Mouse (Mus musculus) heart, embryonic 16.5 days (tissue): Measurements from ENCODE around the gene Ssr2. TPM values are rescaled to one million over a fixed set of nuclear protein-coding genes. Genes with fewer than 3 reads are reported as not detected.

Experiments used
- ATAC-seq: fragments of 200-750 bp; cut with Nextera tagmentation; replicated peaks from 2 replicates; pipeline ENCODE4 v1.8.0; 2017; ENCODE audit warnings: moderate number of reproducible peaks; ENCODE audit not compliant: insufficient read depth, low FRiP score; ENCODE audit errors: extremely low read depth
- H3K27ac ChIP-seq: fragments of 300-500 bp; sonication (generic); 2 replicates; pipeline ENCODE4 v1.5.1; 2014; ENCODE audit warnings: mild to moderate bottlenecking, low read length, control low read depth, moderate library complexity
- H3K27me3 ChIP-seq: fragments of 300-500 bp; sonication (generic); 2 replicates; pipeline ENCODE4 v1.6.1; 2014; ENCODE audit warnings: low read length, mixed read lengths; ENCODE audit not compliant: control insufficient read depth, insufficient read depth
- H3K36me3 ChIP-seq: fragments of 300-500 bp; sonication (generic); 2 replicates; pipeline ENCODE4 v1.6.1; 2014; ENCODE audit not compliant: control insufficient read depth, insufficient read depth
- H3K4me1 ChIP-seq: fragments of 300-500 bp; sonication (generic); 2 replicates; pipeline ENCODE4 v1.6.1; 2014; ENCODE audit warnings: low read length, mixed read lengths; ENCODE audit not compliant: control insufficient read depth, insufficient read depth
- H3K4me2 ChIP-seq: fragments of 300-500 bp; sonication (generic); 2 replicates; pipeline ENCODE4 v1.6.1; 2014; ENCODE audit warnings: low read depth, mild to moderate bottlenecking, control low read depth, low read length
- H3K4me3 ChIP-seq: fragments of 300-500 bp; sonication (generic); 2 replicates; pipeline ENCODE4 v1.5.1; 2014; ENCODE audit warnings: mild to moderate bottlenecking, control low read depth, low read length
- H3K9ac ChIP-seq: fragments of 300-500 bp; sonication (generic); 2 replicates; pipeline ENCODE4 v1.6.1; 2014; ENCODE audit warnings: low read length, control low read depth
- H3K9me3 ChIP-seq: fragments of 300-500 bp; sonication (generic); replicated peaks from 2 replicates; pipeline ENCODE4 v1.6.1; 2016; ENCODE audit warnings: low read length; ENCODE audit not compliant: control insufficient read depth
- WGBS: fragments of 180-500 bp; shearing (Covaris S2); extraction: QIAGEN DNeasy Blood & Tissue Kit; methylation state at CpG from one replicate; pipeline ENCODE4 v1.1.7; 2014; 5-methylcytosine and 5-hydroxymethylcytosine counted together
- polyA plus RNA-seq: library from polyadenylated mRNA; unstranded; fragments of >200 nt; fragmentation: Nextera tagmentation; extraction: Ambion mirVana; gene quantifications from 2 replicates; pipeline ENCODE4 v1.2.1, GENCODE M21; 2015

Ssr2 gene
- polyA plus RNA-seq, 1 experiment from 2014 or later = 136 TPM

GRCm38 (mm10) chr3:88539397-88539796 lies 36.3 kb upstream of the Ssr2 start:
- H3K36me3 ChIP-seq = peaks cover 18% of the 10 kb centered on the region
- no peak overlapping the region for H3K4me2 ChIP-seq
- H3K9ac ChIP-seq = 0 out of 2 replicates have a peak overlapping the region, but pooled peaks have one; percentile 14
- no peak for ATAC-seq
- H3K4me3 ChIP-seq = no peak overlapping the region
- 40% methylated on average over 3 of the region's 3 CpGs for WGBS
- no peaks in the 10 kb centered on the region for H3K9me3 ChIP-seq
- no peak overlapping the region for H3K27ac ChIP-seq
- H3K4me1 ChIP-seq = peaks cover 45% of the 10 kb centered on the region
- no peaks in the 10 kb centered on the region for H3K27me3 ChIP-seq

GRCm38 (mm10) chr3:88540085-88540484 lies 35.6 kb upstream of the Ssr2 start:
- H3K27ac ChIP-seq = peak overlapping the region; percentile 57
- H3K4me3 ChIP-seq = no peak overlapping the region
- H3K36me3 ChIP-seq = peaks cover 18% of the 10 kb centered on the region
- H3K4me2 ChIP-seq = no peak overlapping the region
- ATAC-seq = no peak
- no peaks in the 10 kb centered on the region for H3K27me3 ChIP-seq
- H3K9me3 ChIP-seq = no peaks in the 10 kb centered on the region
- no peak overlapping the region for H3K9ac ChIP-seq
- peaks cover 38% of the 10 kb centered on the region for H3K4me1 ChIP-seq
- WGBS = 60% methylated on average over 5 of the region's 5 CpGs

GRCm38 (mm10) chr3:88541622-88542401 lies 33.9 kb upstream of the Ssr2 start:
- Histone ChIP-seq H3K27me3 (no peaks in the 10 kb centered on the region), H3K27ac (no peak overlapping the region), H3K9me3 (no peaks in the 10 kb centered on the region), H3K4me3 (no peak overlapping the region), H3K4me2 (no peak overlapping the region), H3K4me1 (peaks cover 21% of the 10 kb centered on the region), H3K9ac (no peak overlapping the region), H3K36me3 (peaks cover 17% of the 10 kb centered on the region)
- no peak for ATAC-seq
- 72% methylated on average over 6 of the region's 7 CpGs for WGBS

GRCm38 (mm10) chr3:88542486-88542885 lies 33.2 kb upstream of the Ssr2 start:
- Histone ChIP-seq H3K4me1 (peaks cover 15% of the 10 kb centered on the region), H3K9ac (no peak overlapping the region), H3K4me2 (no peak overlapping the region), H3K27me3 (no peaks in the 10 kb centered on the region), H3K27ac (no peak overlapping the region), H3K36me3 (peaks cover 10% of the 10 kb centered on the region), H3K4me3 (no peak overlapping the region), H3K9me3 (no peaks in the 10 kb centered on the region)
- no peak for ATAC-seq
- 65% methylated on average over 4 of the region's 4 CpGs for WGBS

GRCm38 (mm10) chr3:88543174-88543573 lies 32.5 kb upstream of the Ssr2 start:
- Histone ChIP-seq H3K4me3 (no peak overlapping the region), H3K27ac (no peak overlapping the region), H3K27me3 (no peaks in the 10 kb centered on the region), H3K36me3 (peaks cover 7% of the 10 kb centered on the region), H3K9me3 (no peaks in the 10 kb centered on the region), H3K4me2 (no peak overlapping the region), H3K4me1 (peaks cover 15% of the 10 kb centered on the region), H3K9ac (no peak overlapping the region)
- ATAC-seq = no peak
- WGBS = 77% methylated on average over 8 of the region's 8 CpGs

- 57% methylated on average over 5 of the region's 5 CpGs for WGBS
- no peak for ATAC-seq
These were observed 31.8 kb upstream of the Ssr2 start for GRCm38 (mm10) chr3:88543651-88544410.

GRCm38 (mm10) chr3:88544514-88544913 lies 31.2 kb upstream of the Ssr2 start:
- WGBS = 36% methylated on average over 5 of the region's 5 CpGs
- Histone ChIP-seq H3K27me3 (no peaks in the 10 kb centered on the region), H3K9ac (no peak overlapping the region), H3K4me3 (no peak overlapping the region), H3K4me1 (peaks cover 10% of the 10 kb centered on the region), H3K36me3 (no peaks in the 10 kb centered on the region), H3K4me2 (no peak overlapping the region), H3K9me3 (no peaks in the 10 kb centered on the region), H3K27ac (no peak overlapping the region)
- ATAC-seq = no peak

More at GRCm38 (mm10) chr3:88543651-88544410, 31.8 kb upstream of the Ssr2 start:
- Histone ChIP-seq H3K4me1 (peaks cover 13% of the 10 kb centered on the region), H3K4me3 (no peak overlapping the region), H3K9ac (no peak overlapping the region), H3K27me3 (no peaks in the 10 kb centered on the region), H3K36me3 (peaks cover under 1% of the 10 kb centered on the region; the same call in 1 of the 2 replicates), H3K27ac (no peak overlapping the region), H3K9me3 (no peaks in the 10 kb centered on the region), H3K4me2 (no peak overlapping the region)

- H3K36me3 ChIP-seq = no peaks in the 10 kb centered on the region
- no peak overlapping the region for H3K27ac ChIP-seq
- no peak overlapping the region for H3K9ac ChIP-seq
- H3K4me3 ChIP-seq = no peak overlapping the region
- no peak overlapping the region for H3K4me2 ChIP-seq
- WGBS = 59% methylated on average over 20 of the region's 20 CpGs
- no peak for ATAC-seq
- no peaks in the 10 kb centered on the region for H3K9me3 ChIP-seq
- H3K4me1 ChIP-seq = peaks cover 6% of the 10 kb centered on the region
- H3K27me3 ChIP-seq = no peaks in the 10 kb centered on the region
These were observed 30.6 kb upstream of the Ssr2 start for GRCm38 (mm10) chr3:88544955-88545591.
